Mouse (Mus musculus) cortical plate, adult 2 months (tissue): ENCODE measurements around the gene Frmpd2.

ENCODE experiments used
- CTCF ChIP-seq: fragments of 200-500 bp; IDR thresholded peaks from 2 replicates; pipeline ENCODE4 v1.5.1; 2011; ENCODE audit warnings: mild to moderate bottlenecking, control low read depth, low read length; ENCODE audit not compliant: insufficient read depth; ENCODE audit errors: extremely low read depth
- POLR2A ChIP-seq: fragments of 200-500 bp; IDR thresholded peaks from 2 replicates; pipeline ENCODE4 v1.6.1; 2011; ENCODE audit warnings: mild to moderate bottlenecking, low read length, control low read depth; ENCODE audit not compliant: insufficient read depth; ENCODE audit errors: extremely low read depth

DNA sequence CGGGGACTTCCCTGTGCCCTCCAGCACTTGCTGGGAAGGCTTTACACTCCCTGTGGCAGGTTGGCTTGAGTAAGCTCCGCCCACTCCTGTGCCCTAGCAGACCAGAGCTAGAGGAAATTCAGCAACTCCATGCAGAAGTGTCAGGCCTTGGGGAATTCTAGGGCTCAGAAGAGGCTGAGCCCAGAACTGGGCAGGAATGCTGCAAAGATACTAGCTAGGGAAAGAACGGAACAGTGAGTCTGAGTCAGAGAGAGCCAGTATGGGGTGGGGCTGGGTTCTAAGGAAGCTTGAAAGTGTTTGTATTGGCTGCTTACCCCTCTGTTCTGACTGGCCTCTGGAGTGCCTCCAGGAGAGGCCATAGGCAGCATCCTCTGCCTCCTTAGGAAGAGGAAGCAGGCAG is 27.4 kb downstream of the Frmpd2 start:
- TF ChIP-seq CTCF = no peak
- TF ChIP-seq POLR2A = no peak
